Comparison of ENCODE assay signal across 10 mouse cellular contexts in the genomic region with DNA sequence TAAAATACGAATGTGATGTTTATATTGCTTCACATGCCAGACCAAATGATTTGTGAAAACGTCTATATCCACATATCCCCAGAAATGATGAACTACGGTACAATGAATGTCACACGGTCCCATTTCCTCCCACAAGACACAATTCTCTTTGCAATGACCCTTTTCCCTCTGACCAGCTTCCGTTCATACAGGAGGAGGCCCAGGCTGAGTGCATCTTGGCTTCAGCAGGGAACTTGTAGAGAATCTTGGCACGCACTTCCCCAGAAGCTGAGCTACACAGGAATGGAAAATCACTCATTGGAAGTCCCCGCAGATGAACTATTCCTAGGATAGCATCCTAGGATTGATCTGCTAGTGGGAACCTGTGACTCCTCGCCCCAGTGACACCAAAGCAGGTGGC.
DNase-seq lines count a peak whose midpoint lies in the region; ATAC-seq and TF ChIP-seq lines count a peak whose summit lies in the region.
"Had no signal": no experiment of that assay in that cellular context is flagged by ENCODE, and none has a peak within 500 bp of the region (broad histone marks: within the 10 kb centered on the region; RNA-seq: fewer than 3 reads in every experiment).

No protein-coding gene starts in this region.

- no peaks in the 10 kb centered on the region for H3K9me3 ChIP-seq in forebrain, postnatal 0 days (ENCODE audit: low read length)
- H3K9me3 ChIP-seq in forebrain, embryonic 11.5 days (ENCODE audit: control insufficient read depth, low read length) = no peaks in the 10 kb centered on the region

- no peaks in the 10 kb centered on the region for H3K36me3 ChIP-seq in forebrain, postnatal 0 days (ENCODE audit: insufficient read depth)
- no peaks in the 10 kb centered on the region for H3K36me3 ChIP-seq in forebrain, embryonic 11.5 days (ENCODE audit: control insufficient read depth, insufficient read depth, low read length)

- no peak for DNase-seq in forebrain, postnatal 0 days
- DNase-seq in forebrain, embryonic 11.5 days (ENCODE audit: low spot score) = no peak
- DNase-seq in Muller cell, postnatal 12 days (ENCODE audit: inconsistent ontology term) = peak; percentile 8
- peak; percentile 37 to 55 for DNase-seq in cerebellum, postnatal 14 days
- DNase-seq in kidney, adult 8-10 months = peak; percentile 42 to 60
- no peak for DNase-seq in thymus, postnatal 14 days
- no peak for DNase-seq in thymus, postnatal 0 days (ENCODE audit: low spot score)
- no peak for DNase-seq in ovary, postnatal 10 days (ENCODE audit: low spot score)
- DNase-seq: layer of hippocampus, postnatal 36 days had no signal

- WGBS in forebrain, postnatal 0 days = 74% methylated on average over 8 of the region's 8 CpGs
- WGBS in forebrain, embryonic 11.5 days = 87% methylated on average over 8 of the region's 8 CpGs

- no peak for ATAC-seq in forebrain, postnatal 0 days
- ATAC-seq in forebrain, embryonic 11.5 days (replicated peaks; ENCODE audit: low FRiP score) = no peak
- ATAC-seq: forebrain, embryonic 16.5 days had no signal

- no peaks in the 10 kb centered on the region for H3K27me3 ChIP-seq in forebrain, postnatal 0 days (ENCODE audit: insufficient read depth, low read length)
- no peaks in the 10 kb centered on the region for H3K27me3 ChIP-seq in forebrain, embryonic 11.5 days (ENCODE audit: control insufficient read depth, insufficient read depth, low read length)

- H3K27ac ChIP-seq in forebrain, postnatal 0 days (ENCODE audit: low read depth, low read length) = 0 out of 2 replicates have a peak overlapping the region, but pooled peaks have one; percentile 21
- H3K27ac ChIP-seq in forebrain, embryonic 11.5 days (ENCODE audit: low read depth, low read length) = no peak overlapping the region

- H3K4me3 ChIP-seq in forebrain, postnatal 0 days (ENCODE audit: low read depth, low read length) = no peak overlapping the region
- no peak overlapping the region for H3K4me3 ChIP-seq in forebrain, embryonic 11.5 days (ENCODE audit: low read depth, low read length)

- TF ChIP-seq CTCF in forebrain, postnatal 0 days (IDR thresholded peaks at IDR 0.05; ENCODE audit: low read depth) = no peak

- peaks cover 13% of the 10 kb centered on the region; the same call in 1 of the 2 replicates for H3K4me1 ChIP-seq in forebrain, postnatal 0 days (ENCODE audit: insufficient read depth)
- no peaks in the 10 kb centered on the region for H3K4me1 ChIP-seq in forebrain, embryonic 11.5 days (replicated peaks; ENCODE audit: control insufficient read depth, insufficient read depth, low read length)

- no peak overlapping the region for H3K4me2 ChIP-seq in forebrain, postnatal 0 days (ENCODE audit: low read depth)
- H3K4me2 ChIP-seq in forebrain, embryonic 11.5 days (ENCODE audit: low read depth, low read length, severe bottlenecking) = no peak overlapping the region

- no peak overlapping the region for H3K9ac ChIP-seq in forebrain, postnatal 0 days
- H3K9ac ChIP-seq in forebrain, embryonic 11.5 days (ENCODE audit: low read length) = no peak overlapping the region

Comparison
In these comparisons a context has a peak if more than half of its experiments do, and no peak if none do; other contexts are left out.
1. DNase-seq: peak in Muller cell, postnatal 12 days (single experiment), cerebellum, postnatal 14 days (2 of 2) and kidney, adult 8-10 months (2 of 2); none in forebrain, postnatal 0 days (single experiment), forebrain, embryonic 11.5 days (single experiment), thymus, postnatal 14 days (single experiment), thymus, postnatal 0 days (single experiment) and ovary, postnatal 10 days (single experiment).